Mouse (Mus musculus) frontal cortex, postnatal 25 days (tissue): ENCODE results near the gene Zc3h8.

Experiments
- DNase-seq, 2 experiments: peaks; one replicate each; pipeline ENCODE4 v3.0.0; 2022; ENCODE audit warnings: low spot score in 2 of 2

Gene Zc3h8

GRCm38 (mm10) chr2:128890661-128891335 is 53.1 kb downstream of the Zc3h8 start:
- no peak for DNase-seq

- DNase-seq = no peak
Measured at GRCm38 (mm10) chr2:128887866-128888550, 55.9 kb downstream of the Zc3h8 start.

GRCm38 (mm10) chr2:128885225-128885811 is 58.6 kb downstream of the Zc3h8 start:
- DNase-seq = no peak

- no peak for DNase-seq
Measured at GRCm38 (mm10) chr2:128881236-128881635, 62.6 kb downstream of the Zc3h8 start.
